Mouse (Mus musculus): ENCODE measurements around the gene AC134908.4.
A peak's percentile ranks its signal among the peaks of the same experiment; 100 is the strongest.

AC134908.4 gene

GRCm38 (mm10) chr17:25795609-25796092, at the start of gene AC134908.4:
AC134908.4 (minus strand) TSS chr17:25795659.
- DNase-seq: peak; percentile 83

GRCm38 (mm10) chr17:25844396-25844901, 49.0 kb upstream of the AC134908.4 start, which contains the start of gene Rhot2:
Rhot2 (minus strand) TSS chr17:25844851.
- DNase-seq: peak; percentile 95

- DNase-seq: peak; percentile 44
Measured at GRCm38 (mm10) chr17:25843636-25844395, 48.4 kb upstream of the AC134908.4 start.

GRCm38 (mm10) chr17:25843122-25843521, 47.7 kb upstream of the AC134908.4 start:
- no peak for DNase-seq

- no peak for DNase-seq
Measured at GRCm38 (mm10) chr17:25842509-25842908, 47.0 kb upstream of the AC134908.4 start.

GRCm38 (mm10) chr17:25841117-25841880, 45.8 kb upstream of the AC134908.4 start, which contains the start of gene Gm20683:
Gm20683 (minus strand) TSS chr17:25841763.
- DNase-seq: no peak

GRCm38 (mm10) chr17:25840519-25840918, 45.1 kb upstream of the AC134908.4 start:
- no peak for DNase-seq

GRCm38 (mm10) chr17:25839455-25840235, 44.2 kb upstream of the AC134908.4 start:
- DNase-seq: peak; percentile 74

- no peak for DNase-seq
Measured at GRCm38 (mm10) chr17:25838904-25839303, 43.4 kb upstream of the AC134908.4 start.

GRCm38 (mm10) chr17:25837533-25837932, 42.1 kb upstream of the AC134908.4 start:
- DNase-seq: no peak

GRCm38 (mm10) chr17:25837076-25837410, 41.6 kb upstream of the AC134908.4 start, which contains the start of gene Rhbdl1:
Rhbdl1 (minus strand) TSS chr17:25837295.
- peak; percentile 75 for DNase-seq

- DNase-seq: peak; percentile 60
Measured at GRCm38 (mm10) chr17:25836397-25837075, 41.1 kb upstream of the AC134908.4 start.

GRCm38 (mm10) chr17:25835816-25836215, 40.4 kb upstream of the AC134908.4 start:
- no peak for DNase-seq

- no peak for DNase-seq
Measured at GRCm38 (mm10) chr17:25835301-25835700, 39.8 kb upstream of the AC134908.4 start.

GRCm38 (mm10) chr17:25834595-25835222, 39.2 kb upstream of the AC134908.4 start:
- peak; percentile 47 for DNase-seq

GRCm38 (mm10) chr17:25833961-25834594, 38.6 kb upstream of the AC134908.4 start:
- DNase-seq: peak; percentile 86

- DNase-seq: peak; percentile 98
Measured at GRCm38 (mm10) chr17:25833291-25833663, 37.8 kb upstream of the AC134908.4 start, which contains the start of gene Stub1. Stub1 (minus strand) TSS chr17:25833404.

GRCm38 (mm10) chr17:25832436-25833290, 37.2 kb upstream of the AC134908.4 start:
- peak; percentile 100 for DNase-seq

- no peak for DNase-seq
Measured at GRCm38 (mm10) chr17:25831451-25832281, 36.2 kb upstream of the AC134908.4 start.
